Mouse (Mus musculus) myocyte (in vitro differentiated cells): ENCODE data around the gene Smyd3. TPM values are rescaled to one million over a fixed set of nuclear protein-coding genes. Genes with fewer than 3 reads are reported as not detected.
"Not testable (repeated sequence)": the region's sequence is repeated elsewhere in the genome, so short reads cannot be mapped to it uniquely, and the experiment has no call there.

Experiments
- H3K27me3 ChIP-seq: one replicate; pipeline ENCODE4 v1.6.1; 2011; ENCODE audit not compliant: control insufficient read depth, insufficient read depth, insufficient read length
- H3K36me3 ChIP-seq: one replicate; pipeline ENCODE4 v1.6.1; 2011; ENCODE audit not compliant: control insufficient read depth, insufficient read depth
- H3K4me2 ChIP-seq: one replicate; pipeline ENCODE4 v1.6.1; 2011; ENCODE audit warnings: low read depth, control low read depth
- H3K4me3 ChIP-seq: one replicate; pipeline ENCODE4 v1.5.1; 2011; ENCODE audit warnings: mild to moderate bottlenecking, control low read depth, moderate library complexity
- H3K79me2 ChIP-seq: one replicate; pipeline ENCODE4 v1.6.1; 2011; ENCODE audit not compliant: control insufficient read depth, insufficient read depth
- H3ac ChIP-seq: one replicate; pipeline ENCODE4 v1.6.1; 2011; ENCODE audit not compliant: control insufficient read depth, insufficient read length
- CEBPB ChIP-seq: IDR thresholded peaks from 2 replicates; pipeline ENCODE4 v1.6.1; 2011; ENCODE audit warnings: mild to moderate bottlenecking, moderate library complexity; ENCODE audit not compliant: poor library complexity, insufficient read depth, severe bottlenecking
- E2F4 ChIP-seq: IDR thresholded peaks from one replicate; pipeline ENCODE4 v1.6.1; 2011; ENCODE audit warnings: mild to moderate bottlenecking, control low read depth, moderate library complexity; ENCODE audit not compliant: insufficient read depth
- MAX ChIP-seq: IDR thresholded peaks from one replicate; pipeline ENCODE4 v1.6.1; 2011; ENCODE audit warnings: low read depth, mild to moderate bottlenecking, control low read depth
- MYOD1 ChIP-seq, 3 experiments: IDR thresholded peaks; one replicate each; pipeline ENCODE4 v1.6.1; 2011; ENCODE audit warnings: control low read depth in 2 of 3, low read depth in 2 of 3, mild to moderate bottlenecking in 2 of 3, moderate library complexity in 1 of 3; ENCODE audit not compliant: insufficient read length in 2 of 3, control insufficient read depth in 1 of 3
- MYOG ChIP-seq, 3 experiments: IDR thresholded peaks; one replicate each; pipeline ENCODE4 v1.6.1; 2011; ENCODE audit warnings: control low read depth in 2 of 3, low read depth in 2 of 3, mild to moderate bottlenecking in 2 of 3; ENCODE audit not compliant: insufficient read length in 2 of 3, control insufficient read depth in 1 of 3, insufficient read depth in 1 of 3
- POLR2A ChIP-seq: IDR thresholded peaks from one replicate; pipeline ENCODE4 v1.6.1; 2011; ENCODE audit warnings: low read depth, mild to moderate bottlenecking, control low read depth, moderate library complexity; ENCODE audit not compliant: insufficient read length
- POLR2AphosphoS2 ChIP-seq: IDR thresholded peaks from one replicate; pipeline ENCODE4 v1.6.1; 2011; ENCODE audit warnings: low read depth, control low read depth; ENCODE audit not compliant: insufficient read length
- REST ChIP-seq: IDR thresholded peaks from one replicate; pipeline ENCODE4 v1.6.1; 2011; ENCODE audit warnings: mild to moderate bottlenecking, control low read depth, moderate library complexity; ENCODE audit not compliant: insufficient read depth, insufficient read length
- SRF ChIP-seq: IDR thresholded peaks from one replicate; pipeline ENCODE4 v1.6.1; 2011; ENCODE audit warnings: low read depth; ENCODE audit not compliant: control insufficient read depth, insufficient read length
- TCF12 ChIP-seq: IDR thresholded peaks from one replicate; pipeline ENCODE4 v1.6.1; 2011; ENCODE audit warnings: mild to moderate bottlenecking, control low read depth; ENCODE audit not compliant: poor library complexity, insufficient read depth, severe bottlenecking
- TCF3 ChIP-seq: IDR thresholded peaks from one replicate; pipeline ENCODE4 v1.6.1; 2011; ENCODE audit warnings: low read depth, control low read depth; ENCODE audit not compliant: insufficient read length
- USF1 ChIP-seq: IDR thresholded peaks from one replicate; pipeline ENCODE4 v1.6.1; 2011; ENCODE audit warnings: low read depth, mild to moderate bottlenecking, control low read depth, moderate library complexity
- polyA plus RNA-seq: library from polyadenylated mRNA; unstranded; fragments of >200 nt; fragmentation: generic; extraction: Trizol; gene quantifications from one replicate; pipeline ENCODE4 v1.2.1, GENCODE M21; 2012; ENCODE audit warnings: missing spikeins

Smyd3 gene
- polyA plus RNA-seq, 1 experiment: 22.7 TPM

DNA sequence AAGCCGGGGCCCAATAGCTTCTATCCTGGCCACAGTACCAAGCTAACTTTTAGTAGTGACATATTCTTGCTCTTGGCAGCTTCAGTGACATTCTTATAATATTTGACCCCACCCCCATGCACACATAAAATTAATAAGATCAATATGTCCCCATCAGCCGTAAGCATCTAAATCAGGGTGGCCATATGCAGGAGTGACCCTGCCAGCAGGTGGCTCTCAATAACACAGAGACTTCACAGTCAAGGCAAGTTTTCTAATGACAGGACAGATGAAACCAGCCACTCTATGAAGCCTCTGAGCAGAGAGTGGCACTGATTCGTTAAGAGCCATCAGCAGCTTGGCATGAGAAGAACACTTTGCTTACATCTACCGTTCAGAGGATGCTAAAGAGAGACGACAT, 204.2 kb downstream of the Smyd3 start:
- no peak overlapping the region for H3ac ChIP-seq
- no peaks in the 10 kb centered on the region for H3K79me2 ChIP-seq
- H3K36me3 ChIP-seq: no peaks in the 10 kb centered on the region
- no peaks in the 10 kb centered on the region for H3K27me3 ChIP-seq
- no peak for TF ChIP-seq TCF12
- TF ChIP-seq CEBPB: no peak
- TF ChIP-seq SRF: no peak
- H3K4me2 ChIP-seq: no peak overlapping the region
- no peak overlapping the region for H3K4me3 ChIP-seq

- H3K4me2 ChIP-seq: no peak overlapping the region
- no peaks in the 10 kb centered on the region for H3K27me3 ChIP-seq
- H3K36me3 ChIP-seq: no peaks in the 10 kb centered on the region
- H3ac ChIP-seq: no peak overlapping the region
- no peak overlapping the region for H3K4me3 ChIP-seq
- no peaks in the 10 kb centered on the region for H3K79me2 ChIP-seq
- TF ChIP-seq E2F4: no peak
- no peak for TF ChIP-seq MAX
- no peak for TF ChIP-seq SRF
- TF ChIP-seq CEBPB: no peak
- no peak for TF ChIP-seq POLR2AphosphoS2
These were observed 208.4 kb downstream of the Smyd3 start for GRCm38 (mm10) chr1:179309487-179309886.

DNA sequence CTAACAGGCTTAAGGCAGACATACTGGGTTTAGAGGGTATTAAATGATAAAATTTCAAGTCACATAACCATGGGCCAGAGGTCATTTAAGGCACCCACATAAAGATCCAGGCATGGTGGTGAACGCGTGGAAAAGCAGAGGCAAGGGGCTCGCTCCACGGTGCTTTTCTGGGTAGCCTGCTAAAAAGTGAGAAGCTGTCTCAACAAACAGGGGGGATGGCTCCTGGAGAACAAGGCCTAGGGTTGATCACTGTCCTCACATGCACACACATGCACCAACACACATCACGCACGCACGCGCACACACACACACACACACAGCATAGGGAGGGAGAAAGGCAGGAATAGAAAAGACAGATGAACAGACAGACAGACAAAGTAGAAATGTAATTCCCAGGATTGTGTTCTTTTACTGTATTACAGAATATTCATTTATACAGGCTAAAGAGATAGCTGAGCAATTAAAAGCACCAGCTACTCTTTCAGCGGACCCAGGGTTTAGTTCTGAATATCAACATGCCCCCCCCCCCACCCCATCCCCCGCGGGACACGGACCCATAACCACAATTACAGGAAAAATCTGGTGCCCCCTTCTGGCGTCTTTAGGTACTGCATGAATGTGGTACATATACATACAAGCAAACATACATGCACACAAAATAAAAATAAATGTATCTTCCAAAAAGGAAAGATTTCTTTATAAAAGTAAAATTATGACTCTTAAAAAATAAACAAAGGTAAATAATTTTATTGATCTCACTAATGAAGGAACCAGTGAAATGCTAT, 215.2 kb downstream of the Smyd3 start:
- Histone ChIP-seq H3K36me3 (no peaks in the 10 kb centered on the region), H3K4me2 (no peak overlapping the region), H3K4me3 (no peak overlapping the region), H3ac (no peak overlapping the region), H3K79me2 (no peaks in the 10 kb centered on the region), H3K27me3 (no peaks in the 10 kb centered on the region)
- TF ChIP-seq USF1: no peak
- no peak for TF ChIP-seq SRF
- TF ChIP-seq MAX: no peak
- TF ChIP-seq REST: no peak
- TF ChIP-seq TCF3: no peak
- TF ChIP-seq TCF12: no peak
- no peak for TF ChIP-seq CEBPB

GRCm38 (mm10) chr1:179295626-179296025, 222.2 kb downstream of the Smyd3 start:
- no peak overlapping the region for H3K4me2 ChIP-seq
- H3ac ChIP-seq: no peak overlapping the region
- no peaks in the 10 kb centered on the region for H3K79me2 ChIP-seq
- H3K36me3 ChIP-seq: no peaks in the 10 kb centered on the region
- TF ChIP-seq MAX (no peak), REST (no peak), TCF12 (no peak), USF1 (no peak), CEBPB (no peak), MYOD1 (IDR thresholded peaks at IDR 0.05; ENCODE audit: control insufficient read depth in 1 of 3, insufficient read length in 2 of 3, low read depth in 2 of 3) (no peak), POLR2A (no peak), POLR2AphosphoS2 (no peak), E2F4 (no peak), TCF3 (no peak), MYOG (IDR thresholded peaks at IDR 0.05; ENCODE audit: control insufficient read depth in 1 of 3, insufficient read depth in 1 of 3, insufficient read length in 2 of 3, low read depth in 2 of 3) (no peak), SRF (no peak)
- H3K27me3 ChIP-seq: no peaks in the 10 kb centered on the region
- no peak overlapping the region for H3K4me3 ChIP-seq

DNA sequence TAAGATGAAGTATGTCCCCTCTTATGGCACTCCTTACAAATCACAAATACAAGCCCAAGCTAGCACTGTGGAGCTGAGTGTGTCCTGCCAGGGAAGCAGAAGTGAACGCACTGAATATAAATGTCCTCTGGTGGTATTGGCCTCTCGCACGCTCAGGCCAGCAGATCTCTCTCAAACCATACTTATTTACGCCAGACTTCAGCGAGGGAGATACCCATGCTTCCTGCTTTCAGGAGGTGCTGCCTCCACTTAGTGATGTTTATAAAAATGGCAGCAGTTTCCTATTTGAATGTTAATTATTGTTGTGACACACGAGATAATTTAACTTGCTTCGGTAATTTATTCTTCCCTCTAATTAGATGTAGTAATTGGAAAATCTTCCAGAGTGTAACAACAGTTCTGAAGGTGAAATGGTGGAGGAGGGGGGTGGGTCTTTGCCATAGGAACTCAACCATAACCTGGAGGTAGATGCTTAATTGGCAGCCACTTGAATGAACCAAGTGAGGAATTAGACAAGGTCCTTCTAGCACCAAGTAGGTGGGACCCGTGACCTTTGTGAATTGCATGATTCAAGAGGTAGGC, 224.0 kb downstream of the Smyd3 start:
- H3K36me3 ChIP-seq: no peaks in the 10 kb centered on the region
- H3K4me3 ChIP-seq: no peak overlapping the region
- no peak overlapping the region for H3K4me2 ChIP-seq
- no peaks in the 10 kb centered on the region for H3K79me2 ChIP-seq
- H3K27me3 ChIP-seq: no peaks in the 10 kb centered on the region
- no peak overlapping the region for H3ac ChIP-seq
- TF ChIP-seq MYOD1 (IDR thresholded peaks at IDR 0.05; ENCODE audit: control insufficient read depth in 1 of 3, insufficient read length in 2 of 3, low read depth in 2 of 3) (no peak), REST (no peak), MYOG (IDR thresholded peaks at IDR 0.05; ENCODE audit: control insufficient read depth in 1 of 3, insufficient read depth in 1 of 3, insufficient read length in 2 of 3, low read depth in 2 of 3) (no peak), CEBPB (no peak), E2F4 (no peak), POLR2A (no peak)

- H3K4me2 ChIP-seq, H3K36me3 ChIP-seq, H3ac ChIP-seq, H3K4me3 ChIP-seq, H3K79me2 ChIP-seq, H3K27me3 ChIP-seq: not testable (repeated sequence)
These were observed 227.7 kb downstream of the Smyd3 start for GRCm38 (mm10) chr1:179290181-179290580.
